Mouse (Mus musculus) fat pad, adult 2 months (tissue): ENCODE measurements at regions not wholly inside any gene's neighbourhood (a gene's known extent, or its start where the extent isn't known, plus 50 kb on each side); places are given as distances from the start of the nearest gene placed in this dataset.
A peak's percentile ranks its signal among the peaks of the same experiment; 100 is the strongest.

Experiments used
- DNase-seq: peaks from one replicate; pipeline ENCODE4 v3.0.0-alpha.2; 2011; ENCODE audit warnings: low read depth, low spot score; ENCODE audit errors: extremely low read depth

GRCm38 (mm10) chr15:7003311-7003710, 87.1 kb upstream of the Lifr start:
- DNase-seq: no peak

- DNase-seq: no peak
Measured at GRCm38 (mm10) chr15:7005142-7005541, 85.3 kb upstream of the Lifr start.

GRCm38 (mm10) chr15:7006271-7006670, 84.1 kb upstream of the Lifr start:
- DNase-seq: no peak

- no peak for DNase-seq
Measured at GRCm38 (mm10) chr15:7008725-7009380, 81.6 kb upstream of the Lifr start.

- DNase-seq: no peak
Measured at GRCm38 (mm10) chr15:7010966-7011695, 79.3 kb upstream of the Lifr start.

- DNase-seq: no peak
Measured at GRCm38 (mm10) chr15:7011696-7012070, 78.7 kb upstream of the Lifr start.

- no peak for DNase-seq
Measured at GRCm38 (mm10) chr15:7012446-7012845, 78.0 kb upstream of the Lifr start.

GRCm38 (mm10) chr15:7013047-7013446, 77.4 kb upstream of the Lifr start:
- DNase-seq: no peak

GRCm38 (mm10) chr15:7014984-7015383, 75.4 kb upstream of the Lifr start:
- DNase-seq: no peak

GRCm38 (mm10) chr15:7016018-7016417, 74.4 kb upstream of the Lifr start:
- no peak for DNase-seq

- no peak for DNase-seq
Measured at GRCm38 (mm10) chr15:7017281-7017845, 73.1 kb upstream of the Lifr start.

- DNase-seq: no peak
Measured at GRCm38 (mm10) chr15:7022660-7023059, 67.8 kb upstream of the Lifr start.

- no peak for DNase-seq
Measured at GRCm38 (mm10) chr15:7025194-7025593, 65.2 kb upstream of the Lifr start.

GRCm38 (mm10) chr15:7031297-7032043, 58.9 kb upstream of the Lifr start:
- DNase-seq: no peak

- no peak for DNase-seq
Measured at GRCm38 (mm10) chr15:7037475-7037874, 52.9 kb upstream of the Lifr start.

GRCm38 (mm10) chr15:7039119-7039518, 51.3 kb upstream of the Lifr start:
- DNase-seq: peak; percentile 33

- no peak for DNase-seq
Measured at GRCm38 (mm10) chr15:7039825-7040224, 50.6 kb upstream of the Lifr start.
